Mouse (Mus musculus): ENCODE data around the gene Kcng1.

- TF ChIP-seq POLR2A (IDR thresholded peaks at IDR 0.05; ENCODE audit: extremely low read depth, insufficient read depth, low read length): no peak
- peak; percentile 69 for TF ChIP-seq CTCF (IDR thresholded peaks at IDR 0.05; ENCODE audit: extremely low read depth, insufficient read depth, low read length)
Measured at GRCm38 (mm10) chr2:168274374-168274935, 7.1 kb downstream of the Kcng1 start.
